Mouse (Mus musculus) kidney, postnatal 36 days (tissue): Measurements from ENCODE around the gene Aprt.
A peak's percentile ranks its signal among the peaks of the same experiment; 100 is the strongest.

Experiments used
- DNase-seq, 2 experiments: peaks; one replicate each; pipeline ENCODE4 v3.0.0; 2021 to 2022; ENCODE audit warnings: mixed read lengths in 2 of 2

The Aprt gene

DNA sequence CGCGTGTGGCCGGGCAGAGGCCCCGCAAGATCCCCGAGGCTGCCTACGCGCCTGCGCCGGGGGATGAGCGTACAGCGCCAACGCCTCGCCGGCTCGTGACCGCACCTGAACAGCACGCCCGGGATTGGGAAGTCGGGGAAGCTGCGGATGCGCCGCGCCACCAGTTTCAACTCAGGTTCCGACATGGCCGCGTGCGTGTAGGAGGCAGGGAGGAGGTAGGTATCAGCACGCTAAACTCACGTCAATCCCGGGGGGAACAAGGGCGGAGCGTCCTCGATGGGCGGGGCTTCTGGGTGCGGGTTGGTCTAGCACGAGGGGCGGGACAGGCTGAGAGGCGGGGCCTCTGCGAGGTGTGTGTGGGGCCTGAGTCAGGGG, at the start of gene Aprt:
Gene Aprt (minus strand): TSS at position 262 of the 375 bp plus-strand sequence.
- peak; percentile 97 to 98 for DNase-seq

DNA sequence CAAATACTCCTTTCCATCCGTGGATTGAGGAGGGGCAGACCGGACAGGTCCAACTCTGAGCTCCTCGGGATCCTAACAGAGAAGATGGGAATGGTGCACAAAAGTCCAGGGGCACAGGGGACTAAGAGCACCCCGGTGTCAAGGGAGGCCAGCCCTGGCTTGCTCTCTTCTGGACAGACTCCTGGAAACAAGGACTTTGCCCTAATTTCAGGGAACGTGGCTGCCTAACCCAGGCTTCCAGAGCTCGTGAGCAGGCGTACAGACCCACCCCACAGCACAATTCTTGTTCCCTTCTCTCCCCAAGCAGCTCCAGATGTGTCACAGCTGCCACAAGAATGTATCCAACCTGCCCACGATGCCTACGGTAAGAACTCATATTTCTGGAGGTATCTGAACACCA, 49.1 kb upstream of the Aprt start:
- DNase-seq = peak; percentile 39 to 46

- no peak for DNase-seq
Measured at GRCm38 (mm10) chr8:122624653-122625052, 47.9 kb upstream of the Aprt start.

GRCm38 (mm10) chr8:122623844-122624642, 47.3 kb upstream of the Aprt start:
- no peak for DNase-seq

GRCm38 (mm10) chr8:122622727-122623126, 46.0 kb upstream of the Aprt start, which contains the start of gene Pabpn1l:
Gene Pabpn1l (minus strand): TSS chr8:122622739.
- DNase-seq = peak in 1 of 2 experiments; percentile 34

DNA sequence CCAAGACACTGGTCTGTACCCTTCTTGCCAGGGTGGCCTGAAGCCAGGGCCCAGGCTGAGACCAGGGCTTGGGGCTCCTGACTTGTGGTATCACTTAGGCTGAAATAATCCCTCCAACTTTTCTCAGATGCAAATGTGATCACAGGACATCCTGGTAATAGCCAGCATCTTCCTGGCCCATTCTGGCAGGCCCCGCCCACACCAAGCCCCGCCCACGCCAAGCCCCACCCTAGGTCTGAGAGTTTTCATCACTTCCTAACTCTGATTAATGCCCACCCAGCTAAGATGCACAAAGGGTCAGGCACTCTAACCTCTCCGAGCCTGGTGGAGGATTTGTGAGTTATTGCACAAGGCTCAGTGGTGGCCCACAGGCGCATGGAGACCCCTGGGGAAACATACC, 43.7 kb upstream of the Aprt start:
- DNase-seq = peak in 1 of 2 experiments; percentile 19

- no peak for DNase-seq
Measured at GRCm38 (mm10) chr8:122618660-122619378, 42.1 kb upstream of the Aprt start.

DNA sequence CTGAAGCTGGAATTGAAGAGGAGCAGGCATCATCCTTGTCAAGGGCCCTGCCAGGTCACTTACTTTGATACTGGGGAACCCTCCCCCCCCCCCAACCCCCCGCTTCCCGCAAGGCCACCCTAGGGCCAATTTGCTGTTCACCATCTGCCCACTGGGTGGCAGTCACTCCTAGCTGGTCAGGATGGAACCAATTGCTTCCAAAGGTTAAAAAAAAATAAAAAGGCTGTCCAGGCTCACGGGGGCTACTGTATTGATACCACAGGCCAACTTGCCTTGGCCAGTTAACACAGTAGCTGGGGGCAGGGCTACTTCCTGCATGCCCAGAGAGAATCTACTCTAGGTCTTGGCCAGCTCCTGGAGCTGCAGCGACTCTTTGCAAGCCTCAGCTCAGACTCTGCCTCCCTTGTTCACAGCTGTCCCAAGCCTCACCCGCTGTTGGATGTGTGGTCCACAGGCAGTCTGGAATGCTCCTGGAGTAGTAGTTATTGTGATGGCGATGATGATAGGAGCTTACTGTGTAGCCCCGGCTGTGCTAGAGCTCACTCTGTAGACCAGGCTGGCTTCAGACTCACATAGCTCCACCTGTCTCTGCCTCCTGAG, 41.3 kb upstream of the Aprt start:
- DNase-seq = peak; percentile 82 to 93

DNA sequence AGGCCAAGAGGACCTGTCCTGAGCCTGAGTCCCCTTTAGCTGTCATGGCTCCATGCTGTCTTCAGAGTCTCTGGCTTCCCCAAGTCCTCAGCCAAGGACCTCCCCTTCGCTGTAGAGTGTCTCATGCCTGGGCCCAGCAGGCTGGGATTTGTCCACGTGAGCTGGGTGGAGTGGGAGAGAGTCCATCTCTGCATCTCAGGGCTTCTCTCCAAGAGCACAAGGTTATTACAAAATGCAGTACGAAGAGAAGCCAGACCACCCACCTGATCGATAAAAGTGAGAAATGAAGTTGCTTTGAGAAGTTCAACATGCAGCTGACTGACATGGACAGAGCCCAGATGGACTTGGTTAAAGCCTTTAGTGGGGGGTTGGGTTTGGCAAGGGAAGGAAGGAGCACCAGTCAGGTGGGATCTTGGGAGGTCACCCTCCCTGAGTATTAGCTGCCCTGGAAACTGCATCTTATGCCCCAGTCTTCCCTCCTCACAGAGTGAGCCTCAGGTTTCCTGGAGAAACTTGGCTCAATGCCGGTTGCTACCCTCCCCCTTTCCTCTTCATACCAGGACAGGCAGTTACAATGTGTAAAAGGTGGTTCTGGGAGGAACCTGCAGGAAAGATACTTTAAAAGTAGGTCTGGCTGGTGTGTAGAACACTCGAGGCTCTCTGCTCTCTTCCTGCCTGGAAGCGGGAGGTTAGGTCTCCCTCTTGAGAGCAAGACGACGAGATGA, 39.6 kb upstream of the Aprt start:
- DNase-seq = peak in 1 of 2 experiments; percentile 21

- DNase-seq = peak; percentile 97 to 98
Measured at GRCm38 (mm10) chr8:122611295-122612133, 34.8 kb upstream of the Aprt start, which contains the start of the genes Galns and Trappc2l. Gene Galns (minus strand): TSS chr8:122611463. Gene Trappc2l (plus strand): TSS chr8:122611640.

GRCm38 (mm10) chr8:122610612-122611277, 34.0 kb upstream of the Aprt start:
- peak; percentile 23 to 42 for DNase-seq

DNA sequence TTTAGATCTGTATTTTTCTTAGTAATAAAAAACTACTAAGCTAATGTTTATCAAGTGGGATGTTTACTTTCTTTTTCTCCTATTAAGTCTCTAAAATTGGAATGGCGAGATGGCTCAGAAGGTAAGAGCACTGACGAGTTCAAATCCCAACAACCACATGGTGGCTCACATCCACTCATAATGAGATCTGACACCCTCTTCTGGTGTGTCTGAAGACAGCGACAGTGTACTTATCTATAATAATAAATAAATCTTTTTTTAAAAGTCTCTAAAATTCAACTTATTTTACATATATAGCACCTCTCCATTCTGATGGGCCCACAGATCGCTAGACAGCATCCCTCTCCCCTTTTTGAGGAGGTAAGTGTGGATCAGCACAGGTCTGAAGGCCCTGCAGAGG, 33.5 kb upstream of the Aprt start:
- no peak for DNase-seq

GRCm38 (mm10) chr8:122606810-122607209, 30.1 kb upstream of the Aprt start:
- DNase-seq = no peak

DNA sequence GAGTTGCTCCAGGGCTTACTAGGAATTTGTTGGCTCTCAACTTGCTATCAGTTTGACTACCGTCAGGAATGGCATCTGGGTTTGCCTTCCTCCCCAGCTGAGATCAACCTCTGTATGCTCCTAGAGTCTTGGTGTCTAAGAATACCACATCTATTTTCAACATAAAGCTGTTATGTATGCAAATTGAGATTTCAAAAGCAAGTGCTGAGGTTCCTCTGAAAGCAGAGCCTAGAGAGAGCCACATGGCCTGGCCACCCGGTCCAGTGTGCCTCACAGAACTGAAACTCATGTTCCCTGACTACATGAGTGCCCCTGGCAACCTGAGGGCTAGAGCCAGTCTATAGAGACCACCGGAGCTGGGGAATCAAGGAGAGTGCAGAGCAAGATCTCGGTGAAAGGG, 28.7 kb upstream of the Aprt start:
- no peak for DNase-seq

- no peak for DNase-seq
Measured at GRCm38 (mm10) chr8:122604640-122605039, 27.9 kb upstream of the Aprt start.

- peak; percentile 79 to 84 for DNase-seq
Measured at GRCm38 (mm10) chr8:122600666-122601065, 24.0 kb upstream of the Aprt start.

GRCm38 (mm10) chr8:122596031-122596430, 19.3 kb upstream of the Aprt start:
- DNase-seq = no peak

- DNase-seq = no peak
Measured at GRCm38 (mm10) chr8:122593783-122594507, 17.2 kb upstream of the Aprt start.

GRCm38 (mm10) chr8:122593240-122593639, 16.5 kb upstream of the Aprt start:
- DNase-seq = no peak

- no peak for DNase-seq
Measured at GRCm38 (mm10) chr8:122586749-122587148, 10.0 kb upstream of the Aprt start.
